Mouse (Mus musculus) erythroblast, adult 5-6 weeks (primary cell): ENCODE measurements around the gene Cst3. TPM values are rescaled to one million over a fixed set of nuclear protein-coding genes. Genes with fewer than 3 reads are reported as not detected.
A peak's percentile ranks its signal among the peaks of the same experiment; 100 is the strongest.

Source experiments
- ATAC-seq: replicated peaks from 2 replicates; pipeline ENCODE4 v1.8.0; 2016; ENCODE audit warnings: moderate number of reproducible peaks, mild to moderate bottlenecking, moderate TSS enrichment, inconsistent platforms; ENCODE audit not compliant: poor library complexity, low FRiP score, severe bottlenecking
- total RNA-seq, 2 experiments: library from RNA; stranded (forward) in 1 of 2; stranded (reverse) in 1 of 2; fragments of 150-400 nt in 1 of 2; fragments of 200-764, 138-1000 nt in 1 of 2; gene quantifications; 2 replicates each; pipeline versions ENCODE4 v1.2.3 to v1.2.4; 2015 to 2017; ENCODE audit warnings: low replicate concordance in 2 of 2

Cst3 gene
- 123 and 150 TPM in 2 replicates for total RNA-seq (2015; ENCODE audit: low replicate concordance)
- total RNA-seq (2017; ENCODE audit: low replicate concordance), result 60.1 and 103 TPM in 2 replicates

GRCm38 (mm10) chr2:148875335-148875811 lies at the start of gene Cst3:
Gene Cst3 (minus strand): TSS chr2:148875692.
- peak; percentile 93 for ATAC-seq

GRCm38 (mm10) chr2:148902286-148902685 lies 26.8 kb upstream of the Cst3 start:
- peak; percentile 77; the same call in 1 of the 2 replicates for ATAC-seq

GRCm38 (mm10) chr2:148900305-148900704 lies 24.8 kb upstream of the Cst3 start:
- ATAC-seq, result no peak

GRCm38 (mm10) chr2:148896219-148896618 lies 20.7 kb upstream of the Cst3 start:
- no peak for ATAC-seq

- ATAC-seq, result no peak
Observed at GRCm38 (mm10) chr2:148893107-148893506, 17.6 kb upstream of the Cst3 start.

GRCm38 (mm10) chr2:148890021-148890851 lies 14.7 kb upstream of the Cst3 start:
- no peak for ATAC-seq

GRCm38 (mm10) chr2:148889331-148890010 lies 14.0 kb upstream of the Cst3 start:
- ATAC-seq, result no peak

- no peak for ATAC-seq
Observed at GRCm38 (mm10) chr2:148888872-148889271, 13.4 kb upstream of the Cst3 start.

- no peak for ATAC-seq
Observed at GRCm38 (mm10) chr2:148884738-148885137, 9.2 kb upstream of the Cst3 start.

GRCm38 (mm10) chr2:148879199-148879598 lies 3.7 kb upstream of the Cst3 start:
- no peak for ATAC-seq

GRCm38 (mm10) chr2:148878641-148879130 lies 3.2 kb upstream of the Cst3 start:
- no peak for ATAC-seq

GRCm38 (mm10) chr2:148877016-148877770 lies 1.7 kb upstream of the Cst3 start:
- ATAC-seq, result no peak

GRCm38 (mm10) chr2:148874617-148875334 lies 716 bp downstream of the Cst3 start:
- peak; percentile 59 for ATAC-seq

- ATAC-seq, result no peak
Observed at GRCm38 (mm10) chr2:148874224-148874616, 1.3 kb downstream of the Cst3 start.

GRCm38 (mm10) chr2:148872860-148873259 lies 2.6 kb downstream of the Cst3 start:
- ATAC-seq, result no peak

- no peak for ATAC-seq
Observed at GRCm38 (mm10) chr2:148870526-148870925, 5.0 kb downstream of the Cst3 start.

GRCm38 (mm10) chr2:148868959-148869358 lies 6.5 kb downstream of the Cst3 start:
- no peak for ATAC-seq

- ATAC-seq, result no peak
Observed at GRCm38 (mm10) chr2:148864966-148865365, 10.5 kb downstream of the Cst3 start, which contains the start of gene 9230104L09Rik. Gene 9230104L09Rik (minus strand): TSS chr2:148865038.

GRCm38 (mm10) chr2:148861693-148862092 lies 13.8 kb downstream of the Cst3 start:
- ATAC-seq, result no peak
